Mouse (Mus musculus) splenic B cell, adult 2 months (primary cell): Measurements from ENCODE around the gene Olfr342.

Experiments
- DNase-seq: peaks from one replicate; pipeline ENCODE4 v3.0.0-alpha.2; 2011; ENCODE audit warnings: low read depth, low spot score
- H3K27me3 ChIP-seq: 2 replicates; pipeline ENCODE4 v1.6.1; 2012; ENCODE audit warnings: mild to moderate bottlenecking, low read length, moderate library complexity, mixed read lengths; ENCODE audit not compliant: control insufficient read depth, poor library complexity, insufficient read depth, severe bottlenecking
- H3K36me3 ChIP-seq: 2 replicates; pipeline ENCODE4 v1.6.1; 2012; ENCODE audit warnings: mild to moderate bottlenecking, low read length, moderate library complexity, mixed read lengths; ENCODE audit not compliant: control insufficient read depth, poor library complexity, insufficient read depth, severe bottlenecking

Gene Olfr342

GRCm38 (mm10) chr2:36524698-36525097, at the start of gene Olfr342:
TSS of gene Olfr342 (plus strand) at chr2:36524998.
- H3K36me3 ChIP-seq, result no peaks in the 10 kb centered on the region
- H3K27me3 ChIP-seq, result no peaks in the 10 kb centered on the region
- no peak for DNase-seq

GRCm38 (mm10) chr2:36482368-36482767, 42.4 kb upstream of the Olfr342 start, which contains the start of gene Olfr341:
TSS of gene Olfr341 (minus strand) at chr2:36482468.
- DNase-seq, result no peak
- H3K36me3 ChIP-seq, result no peaks in the 10 kb centered on the region
- no peaks in the 10 kb centered on the region for H3K27me3 ChIP-seq

- DNase-seq, result no peak
- no peaks in the 10 kb centered on the region for H3K27me3 ChIP-seq
These were observed 40.4 kb downstream of the Olfr342 start for GRCm38 (mm10) chr2:36565156-36565555.

GRCm38 (mm10) chr2:36566362-36566761, 41.6 kb downstream of the Olfr342 start, which contains the start of gene Olfr344:
TSS of gene Olfr344 (plus strand) at chr2:36566662.
- Histone ChIP-seq H3K27me3 (no peaks in the 10 kb centered on the region), H3K36me3 (no peaks in the 10 kb centered on the region)
- no peak for DNase-seq

More at GRCm38 (mm10) chr2:36565156-36565555, 40.4 kb downstream of the Olfr342 start:
- no peaks in the 10 kb centered on the region for H3K36me3 ChIP-seq

- no peak for DNase-seq
- Histone ChIP-seq H3K36me3 (no peaks in the 10 kb centered on the region), H3K27me3 (no peaks in the 10 kb centered on the region)
These were observed 42.2 kb downstream of the Olfr342 start for GRCm38 (mm10) chr2:36567022-36567421.

GRCm38 (mm10) chr2:36567845-36568244, 43.0 kb downstream of the Olfr342 start:
- Histone ChIP-seq H3K27me3 (no peaks in the 10 kb centered on the region), H3K36me3 (no peaks in the 10 kb centered on the region)
- no peak for DNase-seq
